Mouse (Mus musculus) liver (tissue): Measurements from ENCODE around the gene 8030411F24Rik.
A peak's percentile ranks its signal among the peaks of the same experiment; 100 is the strongest.
"Not testable (repeated sequence)": the region's sequence is repeated elsewhere in the genome, so short reads cannot be mapped to it uniquely, and the experiment has no call there.

Experiments used
- DNase-seq: peaks from one replicate; pipeline ENCODE4 v3.0.0-alpha.2; 2020; ENCODE audit warnings: mixed read lengths

8030411F24Rik gene

DNA sequence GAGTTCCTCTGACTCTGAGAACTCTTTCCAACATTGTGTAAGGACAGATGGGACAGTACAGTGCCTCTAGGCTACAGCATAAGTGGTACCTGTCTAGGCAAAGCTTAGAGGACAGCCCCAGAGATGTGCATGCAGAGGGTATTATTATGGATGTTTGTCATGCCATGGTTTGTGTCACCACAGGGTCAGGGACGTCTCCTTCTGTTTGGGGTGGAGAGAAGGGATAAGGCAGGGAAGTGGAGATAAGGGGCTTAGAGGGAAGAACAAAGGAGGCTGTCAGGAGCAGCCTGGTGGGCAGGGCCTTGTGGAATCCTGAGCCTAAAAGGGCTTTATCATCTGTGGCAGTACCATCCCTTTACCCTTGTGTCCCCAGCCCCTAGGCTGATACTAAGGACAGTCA lies at the start of gene 8030411F24Rik:
Gene 8030411F24Rik (plus strand): TSS at position 301 of the 400 bp plus-strand sequence.
- no peak for DNase-seq

DNA sequence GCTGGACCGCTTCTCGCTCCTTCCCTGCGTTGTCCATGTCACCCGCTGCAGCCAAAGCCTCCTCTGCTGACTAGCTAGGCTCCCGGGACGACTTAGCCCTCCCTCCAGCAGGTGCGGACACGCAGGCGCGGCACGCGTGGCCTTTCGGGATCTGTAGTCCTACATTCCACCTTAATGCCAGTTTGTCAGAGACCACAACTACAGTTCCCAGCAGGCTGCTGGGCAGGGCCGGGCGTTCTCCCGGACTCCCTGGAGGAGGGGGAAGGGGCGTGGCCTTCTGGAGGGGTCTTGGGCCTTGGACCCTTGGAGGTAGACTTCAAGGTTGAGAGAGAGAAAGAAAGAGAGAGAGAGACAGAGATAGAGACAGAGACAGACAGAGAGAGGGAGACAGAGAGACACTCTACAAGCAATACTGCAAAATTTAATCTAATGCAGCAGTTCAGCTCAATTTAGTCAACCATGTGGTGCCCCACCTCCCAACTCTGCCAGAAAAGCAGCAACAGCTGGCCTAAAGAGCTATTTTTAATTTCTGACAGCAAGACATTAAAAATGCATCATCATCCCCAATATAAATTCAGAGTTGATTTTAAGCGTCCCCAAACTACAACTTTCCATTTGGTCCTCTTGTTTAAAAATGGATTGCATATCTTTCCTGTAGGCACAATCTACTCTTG lies 49.3 kb upstream of the 8030411F24Rik start, which contains the start of gene Napb:
Gene Napb (minus strand): TSS at position 141 of the 674 bp plus-strand sequence.
- DNase-seq: peak; percentile 85

DNA sequence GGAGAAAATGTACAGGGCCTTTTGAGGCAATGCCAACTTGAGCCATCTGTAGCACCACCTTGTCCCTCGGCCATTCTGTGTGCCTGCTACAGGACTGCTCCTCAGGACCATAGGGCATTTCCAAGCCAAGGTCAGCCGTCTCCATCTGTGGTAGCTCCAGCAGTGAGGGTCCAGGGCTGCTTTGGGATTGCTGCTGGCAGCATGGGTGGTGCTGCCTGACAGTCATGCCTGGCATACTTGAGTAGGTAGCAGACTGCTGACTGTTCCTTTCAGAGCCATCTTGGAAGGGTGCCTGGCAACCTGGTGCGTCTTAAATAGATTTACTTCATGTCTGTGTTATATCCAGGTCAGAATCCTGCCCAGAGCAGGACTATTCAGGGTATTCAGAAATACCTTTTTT lies 38.8 kb upstream of the 8030411F24Rik start:
- no peak for DNase-seq

DNA sequence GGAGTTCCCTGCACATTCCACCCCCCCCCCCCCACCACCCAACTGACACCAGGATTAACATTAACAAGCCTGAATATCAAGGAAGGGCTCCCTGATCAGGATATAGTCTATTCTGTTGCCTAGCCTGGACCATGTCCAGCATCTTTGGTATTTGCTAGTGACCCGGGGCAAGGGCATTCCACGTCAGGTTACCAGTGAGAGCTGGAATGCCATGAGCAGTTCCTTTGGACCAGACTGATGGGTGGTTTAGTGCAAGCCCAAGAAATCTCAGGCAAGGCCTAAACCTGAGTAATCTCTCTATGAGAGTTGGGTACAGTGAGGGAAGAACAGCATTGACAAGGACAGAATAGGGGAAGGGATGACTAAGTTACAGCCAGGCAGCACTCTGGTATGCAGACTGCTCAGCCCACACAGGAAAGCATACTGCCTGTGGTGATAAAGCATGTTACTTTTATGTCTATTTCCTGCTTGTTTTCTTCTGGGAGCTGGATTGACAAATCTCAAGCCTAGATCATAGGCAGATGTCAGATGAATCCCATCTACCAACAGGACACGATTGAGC lies 37.9 kb upstream of the 8030411F24Rik start:
- DNase-seq: no peak

DNA sequence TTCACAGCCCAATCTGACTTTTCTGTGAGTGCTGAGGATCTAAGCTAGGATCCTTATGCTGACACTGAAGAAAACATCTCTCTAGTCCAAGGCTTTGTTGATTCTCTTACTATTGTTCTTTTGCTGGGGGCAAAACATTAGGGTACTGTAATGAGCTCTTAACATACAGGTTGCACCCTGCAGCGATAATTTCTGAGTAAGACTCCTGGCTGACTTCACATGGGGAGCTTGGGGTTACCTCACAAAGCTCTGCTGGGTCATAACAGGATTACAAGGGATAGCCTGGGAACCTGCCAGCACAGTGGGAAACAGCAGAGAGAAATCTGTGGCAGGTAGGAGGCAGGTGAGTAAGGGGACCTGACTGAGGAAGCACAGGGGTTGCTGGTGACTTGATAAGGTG lies 31.8 kb upstream of the 8030411F24Rik start, which contains the start of gene Cstl1:
Gene Cstl1 (plus strand): TSS at position 301 of the 400 bp plus-strand sequence.
- DNase-seq: no peak

DNA sequence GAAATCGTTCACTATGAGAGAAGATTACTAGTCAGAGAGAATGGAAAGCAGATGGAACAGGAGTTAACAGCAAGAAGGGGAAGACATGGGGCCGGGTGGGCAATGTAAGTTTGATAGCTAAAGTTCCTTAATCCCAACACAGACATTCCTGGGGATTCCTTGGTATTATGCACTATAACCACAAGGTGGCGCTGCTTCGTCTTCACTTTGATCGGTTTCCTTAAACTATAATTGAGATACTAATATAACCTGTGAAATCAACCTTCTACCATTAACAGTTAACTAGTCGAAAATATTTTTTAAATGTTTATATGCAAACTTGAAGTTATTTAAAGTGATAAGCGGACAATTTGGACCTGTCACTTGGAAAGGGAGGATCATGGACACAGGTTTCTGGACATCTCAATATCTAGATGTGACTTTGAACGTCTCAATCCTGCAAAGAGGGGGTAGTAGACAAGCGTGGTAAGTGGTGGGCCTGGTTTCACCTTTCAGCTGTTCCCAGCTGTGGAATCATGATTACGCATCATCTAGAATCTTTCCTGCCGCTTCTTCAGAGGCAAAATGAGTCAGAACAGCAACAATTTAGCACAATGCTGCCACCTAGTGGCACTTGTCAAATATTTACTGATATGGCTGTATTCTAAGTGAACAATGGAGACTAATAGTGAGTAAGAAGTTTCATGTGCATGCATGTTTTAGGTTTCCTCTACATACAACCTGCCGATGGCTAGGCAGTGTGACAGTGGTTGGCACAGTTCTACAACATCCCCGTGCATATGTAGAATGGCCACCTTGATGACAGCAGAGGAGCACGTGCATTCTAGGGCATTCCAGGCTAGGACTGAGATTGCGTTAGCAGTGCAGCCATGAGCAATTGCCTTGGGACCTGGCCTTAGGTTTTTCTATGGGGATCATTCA lies 29.7 kb upstream of the 8030411F24Rik start:
- DNase-seq: peak; percentile 64

DNA sequence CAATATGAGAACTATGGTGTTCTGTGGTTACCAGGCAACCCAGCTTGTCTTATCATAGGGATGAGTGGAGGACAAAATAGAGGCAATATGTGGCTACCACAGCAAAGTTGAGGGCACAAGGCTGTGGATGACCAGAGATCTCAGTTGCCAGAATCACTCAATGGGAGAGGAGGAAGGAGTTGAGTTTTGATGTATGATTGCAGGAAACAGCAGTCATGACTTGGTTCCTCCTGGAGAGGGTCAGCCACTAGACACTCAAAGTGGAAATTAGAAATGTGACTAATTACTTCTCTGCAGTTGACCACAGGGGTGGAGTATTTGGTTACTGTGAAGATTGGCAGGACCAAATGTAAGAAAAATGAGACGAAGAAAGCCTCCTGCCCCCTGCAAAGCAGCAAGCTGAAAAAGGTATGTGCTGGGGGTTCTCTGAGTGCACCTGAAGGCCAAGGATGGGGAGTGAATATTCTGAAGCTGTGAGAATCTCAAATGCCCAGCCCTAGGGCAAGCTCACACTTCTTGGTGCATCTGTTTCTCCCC lies 27.4 kb upstream of the 8030411F24Rik start:
- no peak for DNase-seq

DNA sequence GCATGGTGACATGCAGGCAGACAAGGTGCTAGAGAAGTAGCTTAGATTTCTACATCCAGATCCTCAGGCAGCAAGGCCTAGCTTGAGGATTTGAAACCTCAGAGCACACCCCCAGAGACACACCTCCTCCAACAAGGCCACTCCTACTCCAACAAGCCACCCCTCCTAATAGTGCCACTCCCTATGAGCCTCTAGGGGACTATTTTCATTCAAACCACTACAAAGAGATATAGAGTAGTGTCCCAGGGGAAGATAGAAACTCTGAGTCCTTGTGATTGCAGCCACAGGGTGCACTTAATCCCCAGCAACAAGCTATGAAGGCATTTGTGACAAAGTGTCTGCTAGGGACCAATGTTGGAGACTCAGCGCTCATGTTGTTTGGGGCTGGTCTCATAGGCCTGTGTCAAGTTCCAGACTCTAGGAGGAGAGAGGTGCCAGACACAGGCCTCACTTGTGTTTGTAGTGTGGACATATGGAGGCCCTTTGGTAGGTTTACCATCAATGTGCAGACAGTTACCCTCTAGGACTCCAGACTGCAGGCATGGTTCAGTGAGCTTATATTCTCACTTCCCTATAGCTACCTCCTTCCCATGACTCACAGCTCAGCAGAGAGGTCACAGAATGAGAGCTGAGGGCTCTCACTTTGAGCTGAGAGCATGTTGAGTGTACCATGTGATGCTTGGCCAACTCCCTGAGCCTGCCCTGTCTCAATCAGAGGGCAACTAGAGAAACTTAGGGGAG lies 18.0 kb upstream of the 8030411F24Rik start:
- no peak for DNase-seq

DNA sequence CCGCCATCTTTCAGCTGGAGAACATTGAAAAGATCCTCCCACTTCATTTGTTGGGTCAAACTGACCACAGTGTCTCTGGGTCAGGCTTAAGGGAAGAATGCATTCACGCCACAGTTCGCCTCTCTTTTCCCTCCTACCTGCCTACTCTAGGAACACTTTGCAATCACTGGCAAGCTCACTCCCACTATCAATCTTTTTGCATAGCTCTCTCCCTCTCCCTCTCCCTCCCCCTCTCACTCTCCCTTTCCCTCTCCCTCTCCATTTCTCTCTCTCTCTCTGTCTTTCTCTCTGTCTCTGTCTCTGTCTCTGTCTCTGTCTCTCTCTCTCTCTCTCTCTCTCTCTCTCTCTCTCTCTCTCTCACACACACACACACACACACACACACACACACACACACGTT lies 10.4 kb upstream of the 8030411F24Rik start, which contains the start of gene Cst11:
Gene Cst11 (minus strand): TSS at position 101 of the 400 bp plus-strand sequence.
- DNase-seq: not testable (repeated sequence)

DNA sequence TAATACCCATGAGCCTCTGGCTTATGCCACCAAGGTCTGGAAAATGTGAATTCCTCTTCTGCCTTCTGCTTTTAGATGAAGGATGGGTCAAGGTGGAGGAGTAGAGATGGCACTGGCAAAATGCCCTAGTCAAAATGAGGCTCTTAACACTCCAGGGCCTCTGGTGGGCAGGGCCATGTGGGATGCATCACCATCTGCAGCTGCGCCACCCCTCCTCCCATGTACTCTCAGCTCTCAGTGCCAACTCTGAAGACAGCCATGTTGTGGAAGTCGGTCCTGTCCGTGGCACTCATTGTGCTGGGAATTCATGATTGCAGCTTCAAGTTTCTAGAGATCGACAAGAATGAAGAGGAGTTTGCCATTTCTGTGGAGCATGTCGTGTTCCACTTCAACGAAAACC lies 7.3 kb downstream of the 8030411F24Rik start, which contains the start of gene Cst12:
Gene Cst12 (plus strand): TSS at position 220 of the 400 bp plus-strand sequence.
- no peak for DNase-seq

DNA sequence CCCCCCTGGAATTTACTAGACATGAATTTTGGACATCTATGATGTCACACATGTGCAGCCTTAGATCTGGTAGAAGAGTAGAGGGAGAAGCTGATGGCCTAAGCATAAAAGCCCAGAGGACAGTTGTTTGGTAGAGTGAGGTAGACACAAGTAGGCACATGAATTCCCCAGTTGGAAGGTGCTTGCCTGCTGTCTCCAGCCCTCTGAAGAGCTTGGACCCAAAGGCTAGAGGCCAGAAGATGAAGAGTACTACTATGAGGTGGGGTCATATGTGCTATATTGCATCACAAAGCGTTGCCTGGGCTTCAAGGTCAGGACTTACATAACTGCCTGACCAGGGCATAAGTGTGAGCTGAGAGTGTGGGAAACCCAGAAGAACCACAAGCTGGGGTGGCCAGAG lies 16.7 kb downstream of the 8030411F24Rik start, which contains the start of gene Cst8:
Gene Cst8 (plus strand): TSS at position 301 of the 400 bp plus-strand sequence.
- DNase-seq: no peak

DNA sequence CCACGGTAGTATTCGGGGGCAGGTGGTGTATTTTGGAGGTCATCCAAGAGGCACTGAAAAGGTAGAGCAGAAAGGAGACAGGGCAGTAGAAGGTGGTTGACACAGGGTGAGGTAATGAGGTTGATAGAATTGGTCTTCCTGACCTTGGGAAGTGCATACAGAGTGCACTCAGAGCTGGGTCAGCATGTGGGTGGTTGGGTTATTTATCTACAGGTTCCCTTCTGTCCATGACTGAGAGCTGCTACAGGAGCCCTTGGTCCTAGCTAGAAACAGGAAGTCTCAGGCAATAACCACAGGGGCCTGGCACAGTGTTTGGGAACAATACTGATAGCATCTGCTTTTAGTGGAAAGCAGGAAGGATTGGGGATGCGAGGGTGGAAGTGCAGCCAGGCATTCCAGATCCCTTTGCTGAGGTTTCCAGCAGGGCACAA lies 19.7 kb downstream of the 8030411F24Rik start:
- no peak for DNase-seq

DNA sequence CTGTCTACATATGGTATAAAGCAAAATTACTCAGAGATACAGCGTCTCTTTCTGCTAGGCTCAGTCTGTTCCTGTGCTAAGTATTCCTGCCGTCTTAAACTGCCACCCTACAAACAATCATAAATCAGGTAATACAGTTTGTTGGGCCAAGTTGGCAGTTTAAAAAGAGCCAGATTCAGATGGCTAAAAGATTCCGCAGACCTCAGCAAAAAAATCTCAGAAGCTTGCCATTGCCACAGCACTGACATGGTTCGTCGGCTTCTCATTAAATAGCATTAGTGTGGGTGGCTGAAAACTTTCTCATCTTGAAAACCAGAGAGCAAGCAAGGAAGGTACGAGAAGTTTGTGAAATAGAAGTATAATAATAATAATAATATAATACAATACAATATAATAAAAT lies 24.9 kb downstream of the 8030411F24Rik start:
- DNase-seq: no peak

DNA sequence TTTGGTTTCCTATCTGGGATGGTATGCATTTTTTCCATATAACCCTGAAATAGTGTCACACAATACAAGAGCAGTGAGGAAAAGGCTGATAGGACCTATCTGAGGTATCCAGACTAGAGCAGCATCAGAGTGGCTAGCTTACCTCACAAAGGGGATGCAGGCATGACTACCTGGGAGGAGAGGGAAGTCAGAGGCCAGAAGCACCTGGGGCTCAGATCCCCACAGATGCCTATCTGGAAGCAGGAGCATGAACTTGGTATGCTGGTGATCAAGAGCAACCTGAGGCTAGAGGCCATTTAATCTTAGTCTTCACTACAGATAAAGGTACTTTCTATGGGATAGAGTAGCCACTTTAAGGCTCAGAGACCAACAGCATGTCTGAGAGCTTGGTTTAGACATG lies 38.1 kb downstream of the 8030411F24Rik start, which contains the start of gene Cst13:
Gene Cst13 (plus strand): TSS at position 173 of the 400 bp plus-strand sequence.
- DNase-seq: no peak

DNA sequence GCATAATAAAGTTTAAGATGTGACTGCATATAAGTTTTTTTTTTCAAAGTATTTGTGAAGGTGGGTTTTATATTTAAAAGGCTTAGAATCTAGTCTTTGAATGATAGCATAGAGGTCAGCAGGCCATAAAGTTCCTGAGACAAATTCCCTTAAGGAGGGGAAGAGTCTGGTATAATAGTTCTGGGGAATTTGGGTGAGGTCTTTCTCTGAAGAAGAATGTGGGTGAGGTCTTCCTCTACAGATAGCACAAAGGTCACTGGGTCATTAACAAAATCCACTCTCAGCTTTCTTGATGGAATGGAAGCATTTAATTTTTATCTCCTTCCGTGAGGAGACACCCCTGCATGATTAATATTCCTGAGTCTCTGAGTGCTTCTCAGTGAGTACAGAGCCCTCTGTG lies 44.2 kb downstream of the 8030411F24Rik start:
- DNase-seq: no peak

DNA sequence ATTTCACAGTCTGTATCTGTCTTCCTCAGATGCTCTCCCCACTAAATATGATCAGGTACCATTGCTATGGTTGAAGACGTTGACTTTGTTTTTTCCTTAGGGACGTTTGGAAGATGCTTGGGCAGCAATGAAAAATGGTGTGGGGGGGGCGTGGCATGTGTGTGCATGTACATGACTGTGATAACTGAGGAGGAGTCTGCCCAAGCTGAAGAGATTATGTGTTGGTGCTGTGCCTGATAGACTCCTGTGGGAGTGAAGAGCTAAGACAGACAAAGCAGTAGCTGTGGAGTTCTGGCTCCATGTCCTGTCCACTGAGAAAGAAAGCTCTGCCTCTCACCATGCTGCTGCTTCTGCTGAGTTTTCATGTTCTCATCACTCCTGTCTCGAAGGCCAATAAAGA lies 53.1 kb downstream of the 8030411F24Rik start, which contains the start of gene Cst9:
Gene Cst9 (plus strand): TSS at position 236 of the 400 bp plus-strand sequence.
- DNase-seq: peak; percentile 4
